Mouse (Mus musculus) leukemia stem cell, adult 10-12 weeks (primary cell): ENCODE measurements around the gene Fut11. TPM values are rescaled to one million over a fixed set of nuclear protein-coding genes. Genes with fewer than 3 reads are reported as not detected.

Source experiments
- polyA plus RNA-seq: library from polyadenylated mRNA; stranded (reverse); fragments of >175 nt; gene quantifications from 2 replicates; pipeline ENCODE4 v1.2.3, GENCODE M21; 2012; ENCODE audit warnings: low replicate concordance

Gene Fut11
- polyA plus RNA-seq, result 13.0 and 18.6 TPM in 2 replicates

DNA sequence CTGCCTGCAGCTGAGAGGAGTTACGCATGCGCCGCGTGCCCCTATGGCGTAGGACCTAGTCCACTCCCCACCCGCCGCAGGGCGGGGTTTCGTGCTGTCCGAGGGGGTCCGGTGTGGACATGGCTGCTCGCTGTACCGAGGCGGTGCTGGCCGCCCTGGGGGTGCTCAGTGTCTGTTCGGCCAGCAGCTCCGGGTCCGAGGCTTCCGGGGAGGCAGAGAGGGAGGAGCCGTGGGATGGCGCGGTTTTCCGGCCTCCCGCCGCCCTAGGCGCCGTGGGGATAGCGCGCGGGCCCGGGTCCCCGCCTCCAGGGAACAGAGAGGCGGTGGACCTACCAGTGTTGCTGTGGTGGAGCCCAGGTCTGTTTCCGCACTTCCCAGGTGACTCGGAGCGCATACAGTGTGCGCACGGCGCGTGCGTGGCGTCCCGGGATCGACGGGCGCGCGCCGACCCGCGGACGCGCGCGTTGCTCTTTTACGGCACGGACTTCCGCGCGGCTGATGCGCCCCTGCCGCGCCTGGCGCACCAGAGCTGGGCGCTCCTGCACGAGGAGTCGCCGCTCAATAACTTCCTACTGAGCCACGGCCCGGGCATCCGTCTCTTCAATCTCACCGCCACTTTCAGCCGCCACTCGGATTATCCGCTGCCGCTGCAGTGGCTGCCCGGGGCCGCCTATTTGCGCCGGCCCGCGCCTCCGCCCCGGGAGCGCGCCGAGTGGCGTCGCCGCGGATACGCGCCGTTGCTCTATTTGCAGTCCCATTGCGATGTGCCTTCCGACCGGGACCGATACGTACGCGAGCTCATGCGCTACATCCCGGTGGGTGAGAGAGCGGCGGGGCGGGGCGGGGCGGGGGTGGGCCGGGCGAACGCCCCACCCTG is at the start of gene Fut11:
TSS of gene Fut11 (plus strand) at position 85 of the 877 bp plus-strand sequence.

DNA sequence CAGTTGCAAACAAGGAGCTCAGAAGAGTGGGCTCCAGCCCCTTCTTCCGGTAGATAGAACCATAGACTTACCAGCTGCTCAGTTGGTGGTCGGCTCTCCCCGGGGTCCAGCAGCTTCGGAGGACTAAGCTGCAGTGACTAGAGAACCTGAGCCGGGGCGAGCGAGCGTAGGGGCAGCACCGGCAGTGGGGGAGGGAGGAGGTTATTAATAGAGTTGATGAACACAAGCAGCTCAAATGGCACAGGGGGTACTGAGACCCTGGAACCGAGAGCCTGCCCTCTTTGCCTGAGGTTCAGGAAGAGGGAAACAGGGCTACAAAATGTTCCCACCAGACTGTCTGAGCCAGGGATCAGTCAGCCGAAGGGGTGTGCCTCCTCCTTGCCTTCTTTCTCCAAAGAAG is 38.4 kb upstream of the Fut11 start, which contains the start of gene Myoz1:
TSS of gene Myoz1 (minus strand) at position 180 of the 400 bp plus-strand sequence.

DNA sequence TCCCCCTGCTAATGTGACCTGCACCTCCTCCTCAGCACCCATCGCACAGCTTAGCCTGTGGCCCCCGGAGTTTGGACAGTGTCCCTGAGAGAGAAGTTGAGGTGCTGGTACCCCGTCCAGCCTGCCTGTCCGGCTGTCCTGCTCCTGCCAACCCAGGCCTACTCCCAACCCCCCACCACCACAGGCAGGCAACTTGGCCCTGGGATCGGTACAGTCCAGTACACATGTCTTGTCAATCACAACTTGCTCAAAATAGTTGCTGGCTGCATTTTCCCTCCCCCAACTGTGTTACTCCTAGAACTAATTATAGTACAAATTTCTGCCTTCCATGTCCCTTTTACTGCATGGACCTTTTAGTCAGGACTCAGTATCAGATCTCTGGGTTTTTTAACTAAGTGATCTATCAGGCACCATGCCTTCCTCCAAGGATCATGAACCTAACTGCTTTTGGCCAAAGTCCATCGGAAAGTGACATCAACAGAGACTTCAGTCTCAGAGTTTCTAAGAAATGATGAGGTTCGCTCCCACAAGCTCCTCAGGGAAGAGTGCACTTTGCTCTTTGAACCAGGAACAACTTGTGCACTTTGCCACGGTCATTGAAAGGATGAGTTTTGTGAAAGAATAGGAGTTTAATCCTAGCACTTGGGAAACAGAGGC is 26.5 kb upstream of the Fut11 start, which contains the start of gene Synpo2l:
TSS of gene Synpo2l (minus strand) at position 201 of the 657 bp plus-strand sequence.

GRCm38 (mm10) chr14:20674064-20674833 is 20.5 kb upstream of the Fut11 start, which contains the start of gene Sec24c:
Gene Sec24c, plus strand, starts transcription at chr14:20674308.

DNA sequence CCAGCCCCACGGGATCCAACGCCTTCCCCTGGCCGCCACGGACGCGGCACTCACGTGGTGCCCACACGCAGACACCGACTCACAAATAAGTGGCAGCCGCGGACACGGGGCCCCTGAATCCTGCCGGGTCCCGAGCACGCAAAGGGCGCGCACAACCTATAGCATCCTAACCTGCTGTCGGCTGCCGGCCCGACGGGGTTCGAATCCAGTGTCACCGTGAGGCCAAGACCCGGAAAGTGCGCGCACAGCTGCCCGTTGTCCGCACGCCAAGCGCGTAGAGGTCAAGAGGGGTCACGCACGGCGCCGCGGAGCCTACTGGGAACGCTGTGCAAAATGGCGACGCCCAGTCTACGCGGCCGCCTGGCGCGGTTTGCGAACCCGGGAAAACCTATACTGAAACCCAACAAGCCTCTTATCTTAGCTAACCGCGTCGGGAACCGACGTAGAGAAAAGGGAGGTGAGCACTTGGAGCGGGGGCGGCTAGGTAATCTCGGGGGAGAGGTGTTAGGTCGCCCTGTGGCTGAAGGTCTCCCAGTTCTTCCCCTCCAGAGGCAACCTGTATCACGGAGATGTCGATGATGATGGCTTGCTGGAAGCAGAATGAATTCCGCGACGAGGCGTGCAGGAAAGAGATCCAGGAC is 8.1 kb downstream of the Fut11 start, which contains the start of gene Chchd1:
TSS of gene Chchd1 (plus strand) at position 266 of the 641 bp plus-strand sequence.

DNA sequence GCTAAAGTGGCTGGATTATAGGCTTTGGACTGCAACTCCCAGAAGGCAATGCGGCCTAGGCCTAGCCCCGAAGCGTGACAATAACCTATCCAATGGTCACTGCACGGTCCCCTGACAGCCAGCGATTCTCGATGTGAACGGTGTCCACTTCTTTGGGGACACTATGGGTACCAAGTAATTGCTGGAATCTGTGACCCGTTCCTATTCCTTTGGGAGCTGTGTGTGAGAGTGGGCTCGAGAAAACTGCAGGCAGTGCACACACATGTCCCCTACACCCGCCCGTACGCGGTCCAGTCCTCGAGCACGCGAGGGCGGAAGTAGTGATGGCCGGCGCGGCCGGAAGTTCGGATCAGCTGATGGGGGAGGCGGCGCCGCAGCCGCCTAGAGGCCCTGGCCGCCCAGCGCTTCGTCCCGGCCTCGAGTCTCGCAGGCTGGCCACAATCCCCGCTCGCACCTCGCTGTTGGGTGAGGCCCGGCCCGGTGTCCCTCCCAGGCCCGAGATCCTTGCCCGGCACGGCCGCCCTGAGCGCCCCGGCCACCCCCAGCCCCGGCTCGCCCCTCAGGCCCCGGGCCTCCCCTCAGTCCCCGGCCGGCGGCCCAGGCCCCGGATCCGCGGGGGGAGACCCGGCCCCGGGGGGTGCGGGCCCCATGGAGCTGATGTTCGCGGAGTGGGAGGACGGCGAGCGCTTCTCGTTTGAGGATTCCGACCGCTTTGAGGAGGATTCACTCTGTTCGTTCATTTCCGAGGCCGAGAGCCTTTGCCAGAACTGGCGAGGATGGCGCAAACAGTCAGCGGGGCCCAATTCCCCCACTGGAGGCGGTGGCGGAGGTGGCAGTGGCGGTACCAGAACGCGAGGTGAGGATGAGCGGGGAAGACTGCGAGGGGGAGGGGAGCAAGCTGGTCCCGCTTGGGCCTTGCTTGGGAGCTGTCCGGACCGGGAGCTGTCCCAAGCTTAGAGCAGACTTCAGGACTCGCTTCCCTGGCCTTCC is 12.7 kb downstream of the Fut11 start, which contains the start of gene Zswim8:
TSS of gene Zswim8 (plus strand) at position 352 of the 990 bp plus-strand sequence.

DNA sequence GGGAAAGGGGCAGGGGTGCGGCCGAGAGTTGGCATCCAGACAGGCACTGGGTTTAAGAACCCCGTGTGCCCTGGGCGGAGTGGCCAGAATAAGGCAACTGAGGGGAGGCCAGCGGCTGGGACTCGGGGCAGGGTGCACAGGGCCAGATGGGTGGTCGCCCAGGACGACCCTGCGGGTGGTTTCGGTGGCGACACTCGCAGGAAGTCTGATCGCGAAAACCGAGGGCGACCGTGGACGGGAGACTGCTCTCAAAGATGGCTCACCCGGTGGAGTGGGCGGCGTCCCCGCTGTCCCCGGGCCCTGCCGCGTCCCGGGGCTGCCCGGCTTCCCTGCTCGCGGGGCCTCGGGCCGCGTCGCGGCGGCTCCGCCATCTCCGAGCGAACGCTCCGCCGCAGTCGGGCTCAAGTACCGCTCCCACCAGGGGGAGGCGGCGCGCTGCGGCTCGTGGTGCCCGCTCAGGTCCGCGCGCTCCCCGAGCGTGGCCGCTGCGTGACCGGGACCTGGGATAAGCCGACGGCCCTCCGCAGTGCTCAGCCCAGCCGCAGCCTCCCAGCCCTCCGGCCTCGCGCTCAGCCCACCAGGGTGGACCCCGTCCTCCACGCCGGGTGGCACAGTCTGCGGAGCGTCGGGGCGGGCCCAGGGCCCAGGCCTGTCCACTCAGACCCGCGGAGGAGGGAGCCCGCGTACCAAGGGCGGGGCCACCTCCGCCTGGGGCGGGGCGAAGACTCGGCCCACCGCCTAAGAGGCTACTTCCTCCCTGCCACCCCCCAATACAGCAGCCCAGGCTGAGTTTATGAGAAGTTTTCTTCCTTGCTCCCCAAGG is 39.4 kb downstream of the Fut11 start, which contains the start of gene Ndst2:
TSS of gene Ndst2 (minus strand) at position 611 of the 823 bp plus-strand sequence.

Other genes with a start within 250 kb of the Fut11 start
- gene Cfap70, start 242.7 kb upstream of the Fut11 start, polyA plus RNA-seq, result not detected in 2 replicates
- gene Anxa7, start 214.8 kb upstream of the Fut11 start, polyA plus RNA-seq, result 44.4 and 101 TPM in 2 replicates
- not detected in 2 replicates for gene Mss51, start 198.1 kb upstream of the Fut11 start, polyA plus RNA-seq
- 4.2 and 8.2 TPM in 2 replicates for gene Ppp3cb, start 148.4 kb upstream of the Fut11 start, polyA plus RNA-seq
- gene Usp54, start 53.9 kb upstream of the Fut11 start, polyA plus RNA-seq, result 0.27 and 0.85 TPM in 2 replicates
- not detected in 2 replicates for gene Myoz1, start 38.4 kb upstream of the Fut11 start, polyA plus RNA-seq
- gene Synpo2l, start 26.6 kb upstream of the Fut11 start, polyA plus RNA-seq, result 0.11 and 0.42 TPM in 2 replicates
- gene Sec24c, start 20.7 kb upstream of the Fut11 start, polyA plus RNA-seq, result 105 and 334 TPM in 2 replicates
- 3.3 and 7.9 TPM in 2 replicates for gene Chchd1, start 8.0 kb downstream of the Fut11 start, polyA plus RNA-seq
- 85.3 and 88.8 TPM in 2 replicates for gene Zswim8, start 12.6 kb downstream of the Fut11 start, polyA plus RNA-seq
- 17.4 and 31.6 TPM in 2 replicates for gene Ndst2, start 39.6 kb downstream of the Fut11 start, polyA plus RNA-seq
- gene Camk2g, start 99.1 kb downstream of the Fut11 start, polyA plus RNA-seq, result 11.7 and 23.0 TPM in 2 replicates
- gene Plau, start 141.7 kb downstream of the Fut11 start, polyA plus RNA-seq, result 0.57 TPM in 1 of 2 replicates, not detected in the other
- 2.8 and 42.6 TPM in 2 replicates for gene Vcl, start 234.4 kb downstream of the Fut11 start, polyA plus RNA-seq